Mouse (Mus musculus): ENCODE data around the gene Fxyd3. TPM values are rescaled to one million over a fixed set of nuclear protein-coding genes. Genes with fewer than 3 reads are reported as not detected.

Gene Fxyd3
- polyA plus RNA-seq, 1 experiment from 2014 or later = 70.8 TPM

DNA sequence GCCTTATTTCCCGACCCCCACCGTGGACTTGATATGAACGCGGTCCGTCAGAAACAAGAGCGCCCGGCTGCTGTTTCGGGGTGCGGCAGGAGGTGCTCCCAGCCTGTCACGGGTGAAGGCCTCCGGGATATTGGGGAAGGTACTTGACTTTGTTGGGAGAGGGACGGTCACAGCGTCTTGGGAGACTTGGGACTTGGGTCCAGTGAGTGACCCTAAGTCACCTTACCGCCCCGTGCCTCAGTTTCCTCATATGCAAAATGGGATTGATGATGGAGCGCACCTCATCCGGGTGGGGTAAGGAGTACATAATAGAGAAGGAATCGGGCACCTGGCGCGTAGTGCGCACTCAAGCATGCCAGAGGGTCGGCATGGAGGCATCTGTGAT, 24.3 kb downstream of the Fxyd3 start:
- peaks cover 44% of the 10 kb centered on the region for H3K27me3 ChIP-seq (replicated peaks)
- H3K4me3 ChIP-seq (replicated peaks) = peak overlapping the region; percentile 14
- no peak overlapping the region for H3K27ac ChIP-seq
- no peak overlapping the region for H3K9ac ChIP-seq
- ATAC-seq = no peak
- peaks cover 57% of the 10 kb centered on the region for H3K4me1 ChIP-seq (replicated peaks)
- WGBS = 8% methylated on average over 22 of the region's 22 CpGs
- peak overlapping the region; percentile 49 for H3K4me2 ChIP-seq (replicated peaks)
- H3K36me3 ChIP-seq = no peaks in the 10 kb centered on the region
- H3K9me3 ChIP-seq = no peaks in the 10 kb centered on the region

DNA sequence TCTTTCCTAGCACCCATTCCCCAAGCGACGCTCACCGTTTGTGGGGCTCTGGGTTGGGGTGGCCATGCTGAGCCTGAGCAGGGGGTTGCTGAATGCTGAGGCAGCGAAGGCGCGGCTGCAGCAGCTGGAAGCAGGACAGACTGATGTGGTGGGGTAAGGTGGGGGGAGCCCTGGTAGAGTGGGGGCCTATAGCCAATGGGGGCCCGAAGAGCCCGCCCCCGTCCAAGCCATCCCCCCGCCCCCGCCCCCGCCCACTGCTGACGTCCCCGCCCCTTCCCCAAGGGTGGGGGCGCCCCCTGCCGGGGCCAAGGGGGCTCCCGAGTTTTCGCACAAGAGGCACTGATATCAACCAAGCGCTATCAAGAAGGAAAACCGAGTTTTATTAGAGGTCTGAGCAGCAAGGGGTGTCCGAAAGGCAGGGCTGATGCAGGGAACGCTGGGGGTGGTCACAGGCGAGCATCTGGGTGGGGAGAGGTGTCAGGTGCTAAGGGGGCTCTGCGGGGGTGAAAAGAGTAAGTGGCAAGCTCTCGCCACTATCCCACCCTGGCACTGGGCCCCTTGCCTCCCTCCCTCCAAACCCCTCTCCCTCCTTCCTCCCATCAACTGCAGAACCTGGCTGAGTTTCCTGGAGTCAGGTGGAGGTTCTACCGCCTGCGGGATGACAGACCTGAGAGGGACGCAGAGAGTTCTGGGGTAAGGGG, 25.0 kb downstream of the Fxyd3 start, which contains the start of gene Fxyd7:
TSS of gene Fxyd7 (minus strand) at position 147 of the 701 bp plus-strand sequence.
- Histone ChIP-seq H3K9me3 (no peaks in the 10 kb centered on the region), H3K4me2 (replicated peaks) (peak within 1 kb of the TSS; percentile 49), H3K27me3 (replicated peaks) (peaks cover 44% of the 10 kb centered on the region), H3K36me3 (no peaks in the 10 kb centered on the region), H3K4me3 (replicated peaks) (peak within 1 kb of the TSS; percentile 19), H3K27ac (no peak within 1 kb of the TSS), H3K4me1 (replicated peaks) (peaks cover 57% of the 10 kb centered on the region), H3K9ac (no peak within 1 kb of the TSS)
- 1% methylated on average over 27 of the region's 28 CpGs for WGBS
- ATAC-seq = no peak

DNA sequence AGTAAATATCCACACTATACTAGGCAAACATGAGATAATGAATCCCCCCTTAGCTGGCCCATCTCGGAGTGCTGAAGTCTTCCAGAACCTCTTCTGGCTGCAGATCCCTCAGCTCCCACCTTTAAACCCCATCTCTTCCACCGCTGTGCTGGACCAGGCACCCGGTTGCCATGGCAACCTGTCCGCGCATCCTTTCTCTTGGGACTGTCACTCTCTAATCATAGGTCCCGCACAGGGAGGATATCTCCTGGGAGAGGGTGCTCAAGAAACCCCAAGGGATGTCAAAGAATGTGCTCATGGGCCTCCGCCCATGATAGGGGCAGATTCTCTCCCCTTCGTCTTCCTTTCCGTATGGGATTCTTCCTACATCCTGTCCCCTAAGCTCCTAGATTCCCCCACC, 25.6 kb downstream of the Fxyd3 start:
- no peaks in the 10 kb centered on the region for H3K9me3 ChIP-seq
- peaks cover 44% of the 10 kb centered on the region for H3K27me3 ChIP-seq (replicated peaks)
- H3K4me2 ChIP-seq (replicated peaks) = peak overlapping the region; percentile 49
- no peak overlapping the region for H3K27ac ChIP-seq
- WGBS = 5% methylated on average over 9 of the region's 9 CpGs
- H3K9ac ChIP-seq = no peak overlapping the region
- no peak for ATAC-seq
- peak overlapping the region; percentile 19 for H3K4me3 ChIP-seq (replicated peaks)
- H3K4me1 ChIP-seq (replicated peaks) = peaks cover 57% of the 10 kb centered on the region
- no peaks in the 10 kb centered on the region for H3K36me3 ChIP-seq

DNA sequence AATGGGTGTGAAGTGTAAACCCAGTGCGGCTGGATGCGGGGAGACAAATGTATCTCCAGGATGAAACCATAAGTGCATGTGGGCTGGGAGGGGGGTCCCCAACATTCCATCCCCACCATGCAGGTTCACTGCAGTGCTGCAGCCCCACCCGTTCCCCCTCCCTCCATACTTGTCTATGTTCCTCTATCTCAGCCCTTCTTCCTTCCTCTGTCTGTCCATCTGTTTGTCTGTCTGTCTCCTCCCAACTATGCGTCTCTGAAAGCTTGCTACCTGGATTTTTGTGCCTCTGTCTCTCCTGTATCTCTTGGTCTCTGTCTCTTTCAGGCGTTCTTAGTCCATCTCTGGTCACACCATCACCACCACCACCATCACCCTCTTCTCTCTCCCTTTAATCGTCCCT, 26.0 kb downstream of the Fxyd3 start:
- no peak overlapping the region for H3K27ac ChIP-seq
- H3K4me3 ChIP-seq (replicated peaks) = peak overlapping the region; percentile 19
- 4% methylated on average over 6 of the region's 6 CpGs for WGBS
- peaks cover 44% of the 10 kb centered on the region for H3K27me3 ChIP-seq (replicated peaks)
- no peak for ATAC-seq
- H3K4me1 ChIP-seq (replicated peaks) = peaks cover 56% of the 10 kb centered on the region
- peak overlapping the region; percentile 49 for H3K4me2 ChIP-seq (replicated peaks)
- H3K9me3 ChIP-seq = no peaks in the 10 kb centered on the region
- no peak overlapping the region for H3K9ac ChIP-seq
- H3K36me3 ChIP-seq = no peaks in the 10 kb centered on the region

DNA sequence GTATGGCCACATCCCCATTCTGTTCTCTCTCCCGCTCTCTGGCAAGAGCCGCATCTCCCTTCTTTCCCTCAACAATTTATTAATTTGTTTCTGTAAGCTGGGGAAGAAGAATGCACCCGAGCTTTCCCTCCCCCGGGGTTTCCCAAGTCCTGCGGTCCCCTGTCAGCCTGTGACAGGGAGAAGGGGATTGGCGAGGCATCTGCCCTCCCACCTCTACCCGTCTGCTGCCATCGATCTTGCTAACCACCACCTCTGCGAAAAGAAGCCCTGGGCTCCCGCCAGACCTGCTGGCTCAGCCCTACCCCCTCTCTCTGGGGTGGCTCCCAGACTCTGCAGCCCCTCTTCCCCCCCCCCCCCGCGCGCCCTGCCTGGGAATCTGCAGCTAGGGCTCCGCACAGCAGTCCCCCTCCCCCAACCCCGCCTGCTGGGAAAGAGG, 26.6 kb downstream of the Fxyd3 start:
- Histone ChIP-seq H3K9me3 (no peaks in the 10 kb centered on the region), H3K27me3 (replicated peaks) (peaks cover 44% of the 10 kb centered on the region), H3K9ac (no peak overlapping the region), H3K27ac (no peak overlapping the region), H3K4me3 (replicated peaks) (0 out of 2 replicates have a peak overlapping the region, but pooled peaks have one; percentile 16), H3K4me1 (replicated peaks) (peaks cover 52% of the 10 kb centered on the region), H3K4me2 (replicated peaks) (peak overlapping the region; percentile 49), H3K36me3 (no peaks in the 10 kb centered on the region)
- ATAC-seq = 0 out of 2 replicates have a peak, but pooled peaks have one; percentile 16
- 3% methylated on average over 13 of the region's 15 CpGs for WGBS

DNA sequence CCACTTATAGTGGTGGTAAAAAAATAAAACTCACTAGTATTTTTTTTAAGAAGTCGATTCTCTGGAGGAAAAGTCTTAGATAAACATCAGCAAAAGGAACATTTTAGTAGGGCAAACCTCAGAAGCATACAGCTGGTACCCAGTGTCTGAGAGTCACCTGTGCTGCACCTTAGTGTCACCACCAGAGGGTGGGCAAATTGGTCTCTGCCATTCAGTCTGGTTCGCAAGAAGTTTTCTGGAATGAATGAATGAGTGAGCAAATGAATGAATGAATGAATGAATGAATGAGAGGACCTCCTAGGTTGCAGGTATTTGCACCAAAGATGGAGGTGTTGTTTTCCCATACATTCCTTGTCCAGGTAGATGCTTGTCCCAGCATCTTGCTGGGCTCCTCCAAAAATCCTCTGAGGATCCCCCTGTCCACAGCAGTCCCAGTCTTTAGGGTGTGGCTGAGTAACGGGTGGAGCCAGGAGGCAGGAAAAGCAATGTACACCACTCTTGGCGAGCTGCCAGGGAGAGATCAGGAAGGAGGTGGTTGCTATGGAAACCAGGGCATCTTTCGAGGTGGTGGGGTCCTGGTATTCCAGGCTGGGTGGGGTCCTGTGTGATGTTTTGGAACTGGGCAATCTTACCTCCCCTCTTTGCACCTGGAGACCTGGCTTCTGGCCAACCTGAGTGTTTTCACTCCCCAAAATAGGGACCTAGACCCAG, 27.2 kb downstream of the Fxyd3 start:
- H3K36me3 ChIP-seq = no peaks in the 10 kb centered on the region
- H3K27me3 ChIP-seq (replicated peaks) = peaks cover 44% of the 10 kb centered on the region
- 18% methylated on average over 5 of the region's 5 CpGs for WGBS
- H3K4me2 ChIP-seq (replicated peaks) = peak overlapping the region; percentile 49
- H3K27ac ChIP-seq = no peak overlapping the region
- H3K4me3 ChIP-seq (replicated peaks) = no peak overlapping the region
- peaks cover 47% of the 10 kb centered on the region for H3K4me1 ChIP-seq (replicated peaks)
- no peak overlapping the region for H3K9ac ChIP-seq
- ATAC-seq = no peak
- no peaks in the 10 kb centered on the region for H3K9me3 ChIP-seq

DNA sequence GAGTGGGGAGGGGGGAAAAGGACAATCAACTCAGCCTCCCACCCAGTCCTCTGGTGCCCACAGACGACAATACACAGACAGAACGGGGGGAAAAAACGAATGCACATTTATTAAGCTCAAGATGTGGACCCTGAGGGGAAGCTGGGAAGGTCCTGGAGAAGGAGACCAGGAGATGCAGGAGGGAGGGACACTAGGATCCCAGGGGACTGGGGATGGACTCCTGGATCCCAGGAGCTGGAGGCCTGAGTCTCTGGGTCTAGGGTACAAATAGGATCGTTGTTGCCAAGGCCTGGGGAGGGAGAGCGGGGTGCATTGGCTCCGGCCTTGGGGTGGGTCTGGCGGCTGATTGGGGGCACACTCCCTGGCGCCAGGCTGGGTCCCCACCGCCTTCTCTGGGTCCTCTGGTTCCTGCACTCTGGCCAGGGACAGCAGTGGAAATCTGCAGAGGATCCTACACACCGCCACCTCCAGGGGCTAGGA, 34.0 kb downstream of the Fxyd3 start, which contains the start of gene Fxyd5:
TSS of gene Fxyd5 (minus strand) at position 51 of the 480 bp plus-strand sequence.
- no peaks in the 10 kb centered on the region for H3K36me3 ChIP-seq
- peak within 1 kb of the TSS; percentile 28 for H3K9ac ChIP-seq
- peaks cover 13% of the 10 kb centered on the region for H3K4me1 ChIP-seq (replicated peaks)
- H3K4me3 ChIP-seq (replicated peaks) = peak within 1 kb of the TSS; percentile 29
- WGBS = 50% methylated on average over 10 of the region's 10 CpGs
- no peak for ATAC-seq
- no peak within 1 kb of the TSS for H3K27ac ChIP-seq
- H3K4me2 ChIP-seq (replicated peaks) = peak within 1 kb of the TSS; percentile 64
- H3K9me3 ChIP-seq = no peaks in the 10 kb centered on the region
- H3K27me3 ChIP-seq (replicated peaks) = peaks cover 24% of the 10 kb centered on the region

DNA sequence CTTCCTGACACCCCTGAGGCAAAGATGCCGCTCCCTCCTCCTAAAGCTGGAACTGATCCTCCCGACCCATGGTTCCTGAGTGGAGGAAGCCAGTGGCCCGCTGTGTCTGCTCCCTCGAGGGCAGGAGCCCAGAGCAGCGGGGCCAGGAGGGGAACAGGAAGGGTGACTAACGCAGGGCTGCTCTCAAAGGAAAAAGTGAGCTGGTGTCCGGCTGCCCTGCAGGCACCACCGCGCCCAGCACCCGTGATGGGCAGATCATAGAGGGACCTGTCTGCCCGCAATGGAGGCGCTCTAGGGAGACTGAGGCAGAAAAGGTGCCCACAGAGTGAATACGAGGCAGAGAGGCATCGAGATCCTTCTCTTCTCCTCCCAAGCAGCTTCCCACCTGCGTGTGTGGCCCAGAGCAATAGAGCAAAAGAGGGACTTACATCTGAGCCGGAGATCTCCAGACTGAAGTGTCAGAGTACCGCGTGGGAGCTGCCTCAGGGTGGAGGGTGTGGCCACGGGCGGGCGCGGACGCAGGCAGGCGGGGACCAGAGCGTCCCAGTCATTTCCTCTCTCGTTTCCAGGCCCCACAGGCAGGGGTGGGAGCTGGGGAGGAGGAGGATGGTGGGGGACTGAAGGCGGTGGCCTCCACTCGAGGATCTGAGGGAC, 34.7 kb downstream of the Fxyd3 start:
- H3K27ac ChIP-seq = no peak overlapping the region
- H3K9me3 ChIP-seq = no peaks in the 10 kb centered on the region
- peaks cover 13% of the 10 kb centered on the region for H3K4me1 ChIP-seq (replicated peaks)
- H3K9ac ChIP-seq = peak overlapping the region; percentile 28
- ATAC-seq = peak; percentile 70
- no peaks in the 10 kb centered on the region for H3K36me3 ChIP-seq
- H3K4me3 ChIP-seq (replicated peaks) = peak overlapping the region; percentile 29
- H3K27me3 ChIP-seq (replicated peaks) = peaks cover 24% of the 10 kb centered on the region
- H3K4me2 ChIP-seq (replicated peaks) = peak overlapping the region; percentile 64
- WGBS = 3% methylated on average over 28 of the region's 28 CpGs

DNA sequence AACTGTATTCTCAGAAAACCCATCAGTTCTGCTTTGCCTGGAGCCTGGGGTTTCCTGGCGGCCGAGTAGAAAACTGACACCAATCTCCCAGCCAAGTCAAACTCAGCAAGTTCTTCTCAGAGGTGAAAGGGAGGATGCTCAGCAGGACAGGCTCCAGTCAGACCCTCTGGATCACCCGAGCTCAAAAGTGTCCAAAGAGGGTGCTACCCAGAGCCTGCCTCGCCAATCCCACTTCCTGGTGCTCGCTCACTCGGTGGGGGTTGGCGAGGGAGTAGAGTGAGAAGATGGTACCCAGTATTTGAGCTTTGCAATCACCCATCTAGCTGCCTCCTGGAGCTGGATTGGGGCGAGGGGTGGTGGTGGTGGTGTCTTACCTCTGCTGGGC, 35.5 kb downstream of the Fxyd3 start:
- no peak overlapping the region for H3K4me3 ChIP-seq (replicated peaks)
- WGBS = 44% methylated on average over 8 of the region's 8 CpGs
- H3K36me3 ChIP-seq = no peaks in the 10 kb centered on the region
- peaks cover 13% of the 10 kb centered on the region for H3K4me1 ChIP-seq (replicated peaks)
- peaks cover 24% of the 10 kb centered on the region for H3K27me3 ChIP-seq (replicated peaks)
- H3K27ac ChIP-seq = no peak overlapping the region
- no peak overlapping the region for H3K9ac ChIP-seq
- H3K4me2 ChIP-seq (replicated peaks) = 0 out of 2 replicates have a peak overlapping the region, but pooled peaks have one; percentile 4
- no peak for ATAC-seq
- H3K9me3 ChIP-seq = no peaks in the 10 kb centered on the region

DNA sequence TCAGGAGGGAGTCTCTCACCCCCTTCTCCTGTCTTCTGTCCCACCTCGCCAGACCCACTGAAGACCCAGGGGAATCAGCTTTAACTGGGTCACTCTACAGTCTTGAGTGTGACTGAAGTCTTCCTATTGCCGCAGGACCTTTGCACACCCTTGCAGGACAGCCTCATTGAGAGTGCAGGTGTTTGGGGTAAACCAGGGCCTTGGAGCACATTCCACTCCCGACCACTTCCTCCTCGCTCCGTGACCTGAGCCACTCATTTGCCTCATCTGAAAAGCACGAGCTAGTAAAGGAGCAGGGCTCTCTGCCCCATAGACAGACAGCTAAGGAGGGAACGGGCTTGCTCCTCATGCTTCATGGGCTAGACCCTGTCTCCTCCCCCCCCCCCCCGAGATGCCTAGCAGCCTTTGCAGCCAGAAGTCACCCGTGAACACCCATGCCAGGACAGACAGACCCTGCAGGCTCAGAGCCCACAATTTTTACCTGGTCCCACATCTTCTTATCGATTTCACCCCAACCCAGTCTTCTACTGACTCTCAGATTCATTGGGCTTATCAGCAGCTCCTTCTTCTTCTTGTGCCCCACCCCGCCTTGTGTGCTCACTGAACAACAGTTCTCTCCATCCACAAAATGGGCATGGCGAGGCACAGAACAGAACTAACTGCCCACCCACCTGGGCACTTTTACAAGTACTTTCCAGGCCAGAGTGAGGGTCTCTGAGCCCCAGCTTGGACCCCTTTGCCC, 36.1 kb downstream of the Fxyd3 start:
- H3K36me3 ChIP-seq = no peaks in the 10 kb centered on the region
- no peak overlapping the region for H3K9ac ChIP-seq
- no peaks in the 10 kb centered on the region for H3K9me3 ChIP-seq
- peaks cover 24% of the 10 kb centered on the region for H3K27me3 ChIP-seq (replicated peaks)
- H3K27ac ChIP-seq = no peak overlapping the region
- 78% methylated on average over 12 of the region's 12 CpGs for WGBS
- no peak for ATAC-seq
- no peak overlapping the region for H3K4me3 ChIP-seq (replicated peaks)
- H3K4me1 ChIP-seq (replicated peaks) = peaks cover 13% of the 10 kb centered on the region
- 0 out of 2 replicates have a peak overlapping the region, but pooled peaks have one; percentile 4 for H3K4me2 ChIP-seq (replicated peaks)

DNA sequence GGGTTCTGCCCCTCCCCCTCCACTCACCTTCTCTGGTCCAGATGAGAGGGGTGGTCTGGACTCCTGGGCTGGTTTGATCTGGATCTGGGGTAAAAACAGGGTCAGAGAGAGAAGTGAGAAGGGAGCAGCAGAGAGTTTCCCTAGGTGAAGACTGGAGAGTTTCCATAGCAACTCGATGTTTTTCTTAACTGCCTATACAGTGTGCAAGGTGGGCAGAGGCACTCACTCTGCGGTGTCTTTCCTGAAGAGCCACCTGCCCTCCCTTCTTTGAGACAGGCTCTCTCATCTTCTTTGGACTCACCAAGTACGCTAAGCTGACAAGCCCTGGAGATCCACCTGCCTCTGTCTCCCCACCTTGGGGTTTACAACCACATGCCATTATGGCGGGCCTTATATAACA, 37.5 kb downstream of the Fxyd3 start:
- Histone ChIP-seq H3K4me1 (replicated peaks) (peaks cover 13% of the 10 kb centered on the region), H3K27me3 (replicated peaks) (peaks cover 23% of the 10 kb centered on the region), H3K36me3 (no peaks in the 10 kb centered on the region), H3K4me2 (replicated peaks) (no peak overlapping the region), H3K4me3 (replicated peaks) (no peak overlapping the region), H3K9me3 (no peaks in the 10 kb centered on the region), H3K9ac (no peak overlapping the region), H3K27ac (no peak overlapping the region)
- ATAC-seq = no peak
- 87% methylated on average over 4 of the region's 4 CpGs for WGBS
